Mouse (Mus musculus): Measurements from ENCODE around the gene Msln. TPM values are rescaled to one million over a fixed set of nuclear protein-coding genes. Genes with fewer than 3 reads are reported as not detected.

Msln gene
- under 1 TPM; 0.43 to 0.62 TPM for total RNA-seq (2021)
- long read RNA-seq, experiment 1 = 0 reads
- long read RNA-seq, experiment 2 = 0 reads

GRCm38 (mm10) chr17:25754241-25754640 lies at the start of gene Msln:
Gene Msln (minus strand): TSS chr17:25754378.
- DNase-seq = no peak

GRCm38 (mm10) chr17:25802825-25803517 lies 48.8 kb upstream of the Msln start:
- peak; percentile 55 for DNase-seq

GRCm38 (mm10) chr17:25801029-25801428 lies 46.9 kb upstream of the Msln start:
- no peak for DNase-seq

GRCm38 (mm10) chr17:25796951-25797369 lies 42.8 kb upstream of the Msln start, which contains the start of gene Metrn:
Gene Metrn (minus strand): TSS chr17:25797136.
- DNase-seq = peak; percentile 89

- peak; percentile 76 for DNase-seq
Measured at GRCm38 (mm10) chr17:25796211-25796771, 42.1 kb upstream of the Msln start.

GRCm38 (mm10) chr17:25795609-25796092 lies 41.5 kb upstream of the Msln start, which contains the start of gene AC134908.4:
Gene AC134908.4 (minus strand): TSS chr17:25795659.
- no peak for DNase-seq

GRCm38 (mm10) chr17:25794998-25795397 lies 40.8 kb upstream of the Msln start:
- DNase-seq = no peak

- DNase-seq = no peak
Measured at GRCm38 (mm10) chr17:25794197-25794596, 40.0 kb upstream of the Msln start.

GRCm38 (mm10) chr17:25792615-25793014 lies 38.4 kb upstream of the Msln start, which contains the start of gene Fam173a:
Gene Fam173a (minus strand): TSS chr17:25792901.
- peak; percentile 76 for DNase-seq

GRCm38 (mm10) chr17:25791843-25792527 lies 37.8 kb upstream of the Msln start:
- peak; percentile 77 for DNase-seq

GRCm38 (mm10) chr17:25791320-25791842 lies 37.2 kb upstream of the Msln start:
- no peak for DNase-seq

GRCm38 (mm10) chr17:25786781-25787504 lies 32.8 kb upstream of the Msln start:
- no peak for DNase-seq

GRCm38 (mm10) chr17:25786280-25786679 lies 32.1 kb upstream of the Msln start, which contains the start of gene Ccdc78:
Gene Ccdc78 (plus strand): TSS chr17:25786580.
- no peak for DNase-seq

- DNase-seq = peak; percentile 90
Measured at GRCm38 (mm10) chr17:25785281-25785745, 31.1 kb upstream of the Msln start, which contains the start of gene Haghl. Gene Haghl (minus strand): TSS chr17:25785673.

GRCm38 (mm10) chr17:25783861-25784574 lies 29.8 kb upstream of the Msln start:
- DNase-seq = no peak

- peak; percentile 36 for DNase-seq
Measured at GRCm38 (mm10) chr17:25783086-25783485, 28.9 kb upstream of the Msln start.

- DNase-seq = no peak
Measured at GRCm38 (mm10) chr17:25781339-25781738, 27.2 kb upstream of the Msln start.

- DNase-seq = no peak
Measured at GRCm38 (mm10) chr17:25777948-25778347, 23.8 kb upstream of the Msln start.

- no peak for DNase-seq
Measured at GRCm38 (mm10) chr17:25775318-25776062, 21.3 kb upstream of the Msln start.

- peak; percentile 94 for DNase-seq
Measured at GRCm38 (mm10) chr17:25773549-25774120, 19.5 kb upstream of the Msln start, which contains the start of gene Narfl. Gene Narfl (plus strand): TSS chr17:25773776.
